ENCODE assay signal across 22 mouse cellular contexts in the genomic region with DNA sequence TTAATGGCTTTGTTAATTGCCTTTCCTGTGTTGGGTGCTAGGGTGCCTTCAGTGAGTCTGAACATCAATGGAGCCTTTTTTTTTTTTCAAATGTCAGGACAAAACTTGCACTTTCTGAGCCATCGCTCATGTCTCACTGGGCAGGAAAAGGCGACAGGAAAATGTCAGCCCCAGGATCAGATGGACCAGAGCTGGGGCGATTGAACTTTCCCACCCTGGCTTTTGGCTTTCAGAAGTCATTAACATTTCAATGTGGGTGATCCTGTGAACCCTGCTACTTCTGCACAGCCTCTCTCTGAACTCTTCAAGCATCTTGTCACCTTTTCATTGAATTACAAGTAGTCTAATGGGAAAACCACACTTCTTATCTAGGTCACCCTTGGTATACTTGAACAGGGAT.
"Had no signal": no experiment of that assay in that cellular context is flagged by ENCODE, and none has a peak within 500 bp of the region (broad histone marks: within the 10 kb centered on the region; RNA-seq: fewer than 3 reads in every experiment).

No protein-coding gene starts in this region.

- H3K36me3 ChIP-seq: heart, embryonic 13.5 days; heart, embryonic 15.5 days; intestine, embryonic 15.5 days; liver, embryonic 12.5 days had no signal

- H3K4me1 ChIP-seq: heart, embryonic 15.5 days; intestine, embryonic 15.5 days; liver, embryonic 12.5 days had no signal

- H3K9me3 ChIP-seq: heart, embryonic 13.5 days; heart, embryonic 15.5 days; intestine, embryonic 15.5 days; limb, embryonic 13.5 days; limb, embryonic 15.5 days; liver, embryonic 12.5 days had no signal

- H3K27ac ChIP-seq: heart, adult 2 months; heart, embryonic 13.5 days; heart, embryonic 15.5 days; hindbrain, embryonic 14.5 days; intestine, embryonic 15.5 days; left cerebral cortex, adult 2 months; limb, embryonic 13.5 days; limb, embryonic 15.5 days; liver, embryonic 12.5 days; liver, embryonic 14.5 days had no signal

- DNase-seq: gastrocnemius, postnatal 14 days; gastrocnemius, postnatal 36 days; heart, adult 11 months; heart, adult 2 months; heart, postnatal 14 days; heart, postnatal 36 days; kidney, adult 18-20 months; kidney, adult 8-10 months; kidney, postnatal 10 days; kidney, postnatal 25 days; kidney, postnatal 4 days; layer of hippocampus, adult 9-11 months; left cerebral cortex, postnatal 4 days had no signal

- H3K4me3 ChIP-seq: heart, adult 2 months; heart, embryonic 13.5 days; heart, embryonic 15.5 days; intestine, embryonic 15.5 days; left cerebral cortex, adult 2 months; limb, embryonic 13.5 days; limb, embryonic 15.5 days; liver, embryonic 12.5 days had no signal

- H3K9ac ChIP-seq: heart, embryonic 13.5 days; heart, embryonic 15.5 days; hindbrain, embryonic 14.5 days; intestine, embryonic 15.5 days; limb, embryonic 13.5 days; limb, embryonic 15.5 days; liver, embryonic 12.5 days; liver, embryonic 14.5 days had no signal
